Mouse (Mus musculus): Measurements from ENCODE around the gene St6galnac5.

GRCm38 (mm10) chr3:152980978-152981974, 770 bp downstream of the St6galnac5 start:
- no peak for TF ChIP-seq CTCF (conservative IDR thresholded peaks at IDR 0.05; ENCODE audit: low read length)
- TF ChIP-seq NANOG (IDR thresholded peaks at IDR 0.05; ENCODE audit: borderline replicate concordance, low read length): no peak

Measured in E14TG2a.4 (cell line).